8 mouse cellular contexts compared by ENCODE assay signal in the genomic region with DNA sequence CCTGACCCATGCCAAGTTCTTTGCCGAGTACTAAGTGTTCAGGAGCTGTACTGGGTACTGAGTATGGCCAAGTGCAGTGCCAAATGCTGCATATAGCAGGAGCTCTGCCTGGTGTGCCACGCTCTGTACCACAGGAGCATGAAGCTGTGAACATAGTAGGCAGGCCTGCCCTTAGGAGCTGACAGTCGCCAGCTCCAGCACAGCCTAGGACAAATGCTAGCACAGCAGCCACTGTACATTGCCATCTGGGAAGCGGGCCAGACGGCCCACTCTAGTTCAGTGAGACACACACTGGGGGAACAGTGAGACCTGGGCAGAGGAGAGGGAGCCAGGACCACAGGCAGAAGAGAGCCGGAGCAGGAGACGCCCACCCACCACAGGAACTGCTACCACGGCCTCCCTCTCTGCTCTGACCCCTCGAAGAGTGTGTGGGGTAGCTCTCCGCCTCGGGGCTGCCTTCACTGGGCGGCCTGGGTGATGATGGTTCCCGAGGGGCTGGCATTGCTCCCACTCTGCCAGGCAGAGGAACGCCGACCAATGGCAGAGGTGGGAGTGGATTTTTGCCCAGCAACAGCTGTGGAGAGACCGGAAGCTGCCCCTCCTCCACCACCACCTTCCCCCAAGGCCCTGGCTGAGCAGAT. TPM values are rescaled to one million over a fixed set of nuclear protein-coding genes. Genes with fewer than 3 reads are reported as not detected.
DNase-seq lines count a peak whose midpoint lies in the region; ATAC-seq and TF ChIP-seq lines count a peak whose summit lies in the region.

No protein-coding gene starts in this region.

- peaks cover 11% of the 10 kb centered on the region for H3K4me1 ChIP-seq in ES-Bruce4 (ENCODE audit: control insufficient read depth, insufficient read depth, low read length)
- H3K4me1 ChIP-seq in hindbrain, embryonic 13.5 days (replicated peaks) = peaks cover 44% of the 10 kb centered on the region
- peaks cover 3% of the 10 kb centered on the region; the same call in 1 of the 2 replicates for H3K4me1 ChIP-seq in stomach, postnatal 0 days (replicated peaks; ENCODE audit: control insufficient read depth, insufficient read depth)

- no peak overlapping the region for H3K27ac ChIP-seq in ES-Bruce4 (ENCODE audit: insufficient read depth, low read length)
- peak overlapping the region; percentile 84 for H3K27ac ChIP-seq in hindbrain, embryonic 13.5 days
- H3K27ac ChIP-seq in stomach, postnatal 0 days (replicated peaks) = peak overlapping the region; percentile 75

- peak; percentile 76 for ATAC-seq in hindbrain, embryonic 13.5 days (ENCODE audit: low FRiP score)
- peak; percentile 61; the same call in 1 of the 2 replicates for ATAC-seq in stomach, postnatal 0 days (ENCODE audit: low FRiP score, low TSS enrichment)
- no peak for ATAC-seq in megakaryocyte progenitor cell, adult 5-6 weeks (replicated peaks; ENCODE audit: poor library complexity)

- no peaks in the 10 kb centered on the region for H3K27me3 ChIP-seq in ES-Bruce4 (ENCODE audit: control insufficient read depth, insufficient read depth, low read length, poor library complexity, severe bottlenecking)
- H3K27me3 ChIP-seq in hindbrain, embryonic 13.5 days = no peaks in the 10 kb centered on the region
- H3K27me3 ChIP-seq in stomach, postnatal 0 days (ENCODE audit: control insufficient read depth, insufficient read depth, low read length) = no peaks in the 10 kb centered on the region

- DNase-seq in adrenal gland, postnatal 25 days = peak; percentile 77
- DNase-seq in frontal cortex, postnatal 36 days (ENCODE audit: low spot score in 2 of 2) = peak; percentile 78 to 81
- DNase-seq in layer of hippocampus, postnatal 25 days (ENCODE audit: extremely low spot score in 1 of 2, low spot score in 1 of 2) = peak; percentile 53 to 54
- DNase-seq in mesoderm, embryonic 11.5 days (ENCODE audit: low read depth, low spot score) = peak; percentile 38
- DNase-seq in stomach, postnatal 0 days (ENCODE audit: low spot score) = peak; percentile 59

- H3K36me3 ChIP-seq in ES-Bruce4 (ENCODE audit: control insufficient read depth, insufficient read depth, low read length, poor library complexity, severe bottlenecking) = no peaks in the 10 kb centered on the region
- H3K36me3 ChIP-seq in hindbrain, embryonic 13.5 days = no peaks in the 10 kb centered on the region
- H3K36me3 ChIP-seq in stomach, postnatal 0 days (ENCODE audit: control insufficient read depth, insufficient read depth, low read length) = no peaks in the 10 kb centered on the region

- no peak for TF ChIP-seq CTCF in ES-Bruce4 (IDR thresholded peaks at IDR 0.05; ENCODE audit: low read depth, low read length)
- no peak for TF ChIP-seq CTCF in stomach, postnatal 0 days (IDR thresholded peaks at IDR 0.05; ENCODE audit: low read depth)

- no peak overlapping the region for H3K4me3 ChIP-seq in ES-Bruce4 (ENCODE audit: low read depth, low read length)
- no peak overlapping the region for H3K4me3 ChIP-seq in hindbrain, embryonic 13.5 days
- H3K4me3 ChIP-seq in stomach, postnatal 0 days (ENCODE audit: low read depth, low read length) = no peak overlapping the region

- H3K9me3 ChIP-seq in ES-Bruce4 (replicated peaks; ENCODE audit: control insufficient read depth, insufficient read depth, low read length, poor library complexity, severe bottlenecking) = no peaks in the 10 kb centered on the region
- 0 out of 2 replicates have a peak, but pooled peaks cover 4% of the 10 kb centered on the region for H3K9me3 ChIP-seq in hindbrain, embryonic 13.5 days
- no peaks in the 10 kb centered on the region for H3K9me3 ChIP-seq in stomach, postnatal 0 days (ENCODE audit: control insufficient read depth, low read length)

- no peak for TF ChIP-seq POLR2A in ES-Bruce4 (IDR thresholded peaks at IDR 0.05; ENCODE audit: insufficient read depth, low read length)

- H3K9ac ChIP-seq in ES-Bruce4 (ENCODE audit: low read depth, poor library complexity, severe bottlenecking) = peak overlapping the region; percentile 2; the same call in 1 of the 2 replicates
- peak overlapping the region; percentile 6 for H3K9ac ChIP-seq in hindbrain, embryonic 13.5 days
- H3K9ac ChIP-seq in stomach, postnatal 0 days (ENCODE audit: low read length) = no peak overlapping the region

- H3K4me2 ChIP-seq in hindbrain, embryonic 13.5 days = 0 out of 2 replicates have a peak overlapping the region, but pooled peaks have one; percentile 4
- no peak overlapping the region for H3K4me2 ChIP-seq in stomach, postnatal 0 days (replicated peaks; ENCODE audit: low read depth)

- WGBS in hindbrain, embryonic 13.5 days = 41% methylated on average over 16 of the region's 16 CpGs
- WGBS in stomach, postnatal 0 days = 49% methylated on average over 16 of the region's 16 CpGs

- no peak for TF ChIP-seq EP300 in ES-Bruce4 (IDR thresholded peaks at IDR 0.05; ENCODE audit: insufficient read depth, low read depth, low read length)
- TF ChIP-seq EP300 in stomach, postnatal 0 days (optimal IDR thresholded peaks at IDR 0.05) = no peak

RNA-seq across cellular contexts. Expression of a gene that starts 38.8 kb away (rescaled TPM):
- polyA plus RNA-seq in ES-Bruce4 (2011; ENCODE audit: insufficient read depth, insufficient read length, low read depth, missing spikeins) = not detected in 2 replicates
- not detected in 2 replicates for total RNA-seq in adrenal gland, postnatal 25 days (2021)
- not detected in 2 replicates for polyA plus RNA-seq in hindbrain, embryonic 13.5 days (2015; fragmentation: Nextera tagmentation; extraction: Ambion mirVana)
- total RNA-seq in layer of hippocampus, postnatal 25 days (2021) = under 1 TPM; 0.12 to 0.26 TPM
- not detected in 2 replicates for polyA plus RNA-seq in stomach, postnatal 0 days (2015; fragmentation: Nextera tagmentation; extraction: Ambion mirVana)
- total RNA-seq in megakaryocyte progenitor cell, adult 5-6 weeks (2015) = not detected in 2 replicates
- not detected in 2 replicates for total RNA-seq in megakaryocyte progenitor cell, adult 5-6 weeks (2017)
